Mouse (Mus musculus): Measurements from ENCODE around the gene Serhl. TPM values are rescaled to one million over a fixed set of nuclear protein-coding genes. Genes with fewer than 3 reads are reported as not detected.
"Not testable (repeated sequence)": the region's sequence is repeated elsewhere in the genome, so short reads cannot be mapped to it uniquely, and the experiment has no call there.

Serhl gene
- polyA plus RNA-seq, 1 experiment: 16.4 TPM

DNA sequence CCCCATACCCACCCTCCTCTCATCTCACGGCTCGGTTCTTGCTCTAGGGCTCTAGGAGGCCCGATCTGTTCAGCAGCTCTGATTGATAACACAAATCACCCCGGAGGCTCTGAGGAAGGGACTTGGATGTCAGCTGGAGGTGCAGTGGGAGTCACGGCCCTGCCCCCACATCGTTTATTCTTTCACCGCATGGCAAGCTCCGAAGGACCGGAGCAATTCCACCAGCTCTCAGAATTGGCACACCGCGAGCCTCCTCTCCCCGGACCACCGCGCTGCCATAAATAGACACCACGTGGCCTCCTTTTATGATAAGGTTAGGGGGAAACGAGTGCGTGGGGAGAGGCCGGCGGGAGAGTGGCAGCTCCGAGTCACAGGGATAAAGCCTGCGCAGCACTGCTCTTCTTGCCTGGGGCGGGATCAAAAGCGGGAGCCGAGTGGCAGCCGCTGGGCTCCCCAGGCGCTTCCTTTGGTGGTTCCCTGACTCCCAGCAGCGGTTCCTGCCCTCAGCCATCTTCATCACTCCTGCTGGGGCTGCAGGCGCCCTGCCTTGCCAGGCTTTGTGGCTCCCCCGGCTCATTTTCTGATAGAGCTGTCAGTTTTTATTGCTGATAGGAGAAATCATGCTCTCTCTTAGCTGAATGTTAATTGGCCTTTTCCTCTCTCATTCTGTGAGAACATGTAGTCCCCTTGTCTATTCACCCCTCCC, 32.8 kb upstream of the Serhl start:
- H3K27ac ChIP-seq (ENCODE audit: insufficient read depth, low read length): peak overlapping the region; percentile 36
- no peaks in the 10 kb centered on the region for H3K4me1 ChIP-seq (ENCODE audit: control insufficient read depth, insufficient read depth, low read length)
- TF ChIP-seq POLR2A (IDR thresholded peaks at IDR 0.05; ENCODE audit: extremely low read depth, insufficient read depth, low read length) (peak; percentile 59; the same call in 1 of the 2 replicates), CTCF (IDR thresholded peaks at IDR 0.05; ENCODE audit: extremely low read depth, insufficient read depth, low read length) (no peak)
- peak overlapping the region; percentile 30 for H3K4me3 ChIP-seq (ENCODE audit: insufficient read depth, low read length)

DNA sequence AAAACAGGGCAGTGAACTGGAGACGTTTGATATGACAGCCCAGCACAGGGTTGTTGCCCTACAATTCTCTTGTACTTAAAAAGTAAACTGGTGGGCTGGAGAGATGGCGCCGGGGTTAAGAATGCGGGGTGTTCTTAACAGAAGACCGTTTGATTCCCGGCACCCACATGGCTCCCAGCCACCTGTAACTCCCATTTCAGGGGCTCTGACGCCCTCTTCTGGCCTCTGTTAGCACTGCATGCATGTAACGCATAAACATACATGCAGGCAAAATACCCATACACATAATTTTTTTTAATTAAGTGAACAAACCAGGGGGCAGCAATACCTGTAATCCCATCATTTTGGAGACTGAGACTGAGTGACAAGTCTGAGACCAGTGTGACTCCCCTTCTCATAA, 31.8 kb upstream of the Serhl start:
- 0 out of 2 replicates have a peak, but pooled peaks have one; percentile 15 for TF ChIP-seq CTCF (IDR thresholded peaks at IDR 0.05; ENCODE audit: extremely low read depth, insufficient read depth, low read length)
- no peak for TF ChIP-seq POLR2A (IDR thresholded peaks at IDR 0.05; ENCODE audit: extremely low read depth, insufficient read depth, low read length)
- H3K4me1 ChIP-seq (ENCODE audit: control insufficient read depth, insufficient read depth, low read length): no peaks in the 10 kb centered on the region
- no peak overlapping the region for H3K27ac ChIP-seq (ENCODE audit: insufficient read depth, low read length)
- no peak overlapping the region for H3K4me3 ChIP-seq (ENCODE audit: insufficient read depth, low read length)

DNA sequence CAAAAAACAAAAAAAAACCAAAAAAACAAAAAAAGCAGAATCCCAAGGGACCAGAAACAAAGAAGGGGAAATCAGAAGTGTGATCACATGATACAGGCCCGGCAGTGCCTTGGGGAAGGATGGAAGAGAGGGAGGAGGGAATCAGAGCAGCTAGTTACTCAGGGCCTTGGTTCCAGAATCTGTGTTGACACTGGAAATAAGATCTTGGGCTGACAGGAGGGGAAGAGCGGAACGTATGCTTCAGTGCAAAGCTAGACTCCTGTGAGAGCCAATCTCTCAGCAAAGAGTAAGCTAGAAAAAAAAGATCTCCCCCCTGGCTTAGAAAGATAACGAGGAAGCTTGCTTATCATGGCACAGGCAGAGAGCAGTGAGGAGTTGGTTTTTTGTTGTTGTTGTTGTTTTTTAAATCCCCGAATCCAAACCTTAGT, 30.1 kb upstream of the Serhl start:
- Histone ChIP-seq H3K4me3 (ENCODE audit: insufficient read depth, low read length) (no peak overlapping the region), H3K4me1 (ENCODE audit: control insufficient read depth, insufficient read depth, low read length) (no peaks in the 10 kb centered on the region), H3K27ac (ENCODE audit: insufficient read depth, low read length) (no peak overlapping the region)
- no peak for TF ChIP-seq CTCF (IDR thresholded peaks at IDR 0.05; ENCODE audit: extremely low read depth, insufficient read depth, low read length)
- TF ChIP-seq POLR2A (IDR thresholded peaks at IDR 0.05; ENCODE audit: extremely low read depth, insufficient read depth, low read length): no peak

DNA sequence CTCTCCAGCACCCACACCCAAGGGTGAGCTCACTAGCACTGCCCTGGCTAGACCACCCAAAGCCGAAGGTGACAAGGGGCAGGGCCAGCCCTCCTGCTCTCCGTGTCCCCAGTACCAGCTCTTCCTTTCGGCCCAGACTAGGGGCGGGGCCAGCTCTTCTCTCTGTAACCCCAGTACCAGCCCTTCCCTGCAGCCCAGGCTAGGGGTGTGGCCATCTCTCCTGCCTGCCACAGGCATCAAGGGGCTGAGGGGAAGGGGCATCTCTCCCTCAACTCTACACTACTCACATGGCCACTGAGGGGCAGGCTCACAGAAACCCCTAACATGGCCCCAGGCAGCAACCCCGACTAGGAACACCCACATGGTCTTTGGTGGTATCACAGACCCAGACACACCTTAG, 27.6 kb upstream of the Serhl start:
- no peak overlapping the region for H3K27ac ChIP-seq (ENCODE audit: insufficient read depth, low read length)

DNA sequence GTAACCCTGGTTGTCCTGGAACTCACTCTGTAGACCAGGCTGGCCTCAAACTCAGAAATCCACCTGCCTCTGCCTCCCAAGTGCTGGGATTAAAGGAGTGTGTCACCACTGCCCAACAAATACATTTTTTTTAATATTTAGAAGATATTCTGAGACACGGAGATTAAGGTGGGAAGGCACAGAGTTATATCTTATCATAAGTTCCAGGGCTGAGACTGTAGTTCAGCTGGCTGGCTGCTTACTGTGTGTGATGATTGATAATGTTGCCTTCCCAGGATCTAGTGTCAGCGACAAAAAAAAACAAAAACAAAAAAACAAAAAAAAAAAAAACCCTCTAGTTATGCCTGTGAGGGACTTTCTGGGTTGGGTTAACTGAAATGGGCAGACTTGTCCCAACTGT, 26.7 kb upstream of the Serhl start:
- H3K4me1 ChIP-seq (ENCODE audit: control insufficient read depth, insufficient read depth, low read length); H3K4me3 ChIP-seq (ENCODE audit: insufficient read depth, low read length); H3K27ac ChIP-seq (ENCODE audit: insufficient read depth, low read length): not testable (repeated sequence)

More for the DNA sequence above, 27.6 kb upstream of the Serhl start:
- no peak overlapping the region for H3K4me3 ChIP-seq (ENCODE audit: insufficient read depth, low read length)
- no peaks in the 10 kb centered on the region for H3K4me1 ChIP-seq (ENCODE audit: control insufficient read depth, insufficient read depth, low read length)
- TF ChIP-seq CTCF (IDR thresholded peaks at IDR 0.05; ENCODE audit: extremely low read depth, insufficient read depth, low read length) (no peak), POLR2A (IDR thresholded peaks at IDR 0.05; ENCODE audit: extremely low read depth, insufficient read depth, low read length) (no peak)

DNA sequence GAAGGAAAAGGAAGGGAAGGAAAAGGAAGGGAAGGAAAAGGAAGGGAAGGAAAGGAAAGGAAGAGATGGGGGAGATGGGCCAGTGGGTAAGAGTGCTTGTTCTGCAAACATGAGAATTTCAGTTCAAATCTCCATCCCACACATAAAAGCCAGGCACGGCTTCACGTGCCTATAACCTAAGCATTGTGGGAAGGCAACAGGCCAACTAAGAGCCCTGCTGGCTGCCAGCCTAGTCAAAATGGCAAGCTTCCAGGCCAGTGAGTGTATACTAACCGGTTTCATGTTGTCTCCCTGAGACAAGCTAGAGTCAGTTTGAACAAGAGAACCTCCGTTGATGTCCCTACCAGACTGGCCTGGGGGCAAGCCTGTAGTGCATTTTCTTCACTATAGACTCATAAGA, 23.8 kb upstream of the Serhl start:
- H3K27ac ChIP-seq (ENCODE audit: insufficient read depth, low read length): no peak overlapping the region
- no peak for TF ChIP-seq POLR2A (IDR thresholded peaks at IDR 0.05; ENCODE audit: extremely low read depth, insufficient read depth, low read length)
- TF ChIP-seq CTCF (IDR thresholded peaks at IDR 0.05; ENCODE audit: extremely low read depth, insufficient read depth, low read length): no peak
- no peak overlapping the region for H3K4me3 ChIP-seq (ENCODE audit: insufficient read depth, low read length)
- H3K4me1 ChIP-seq (ENCODE audit: control insufficient read depth, insufficient read depth, low read length): no peaks in the 10 kb centered on the region

DNA sequence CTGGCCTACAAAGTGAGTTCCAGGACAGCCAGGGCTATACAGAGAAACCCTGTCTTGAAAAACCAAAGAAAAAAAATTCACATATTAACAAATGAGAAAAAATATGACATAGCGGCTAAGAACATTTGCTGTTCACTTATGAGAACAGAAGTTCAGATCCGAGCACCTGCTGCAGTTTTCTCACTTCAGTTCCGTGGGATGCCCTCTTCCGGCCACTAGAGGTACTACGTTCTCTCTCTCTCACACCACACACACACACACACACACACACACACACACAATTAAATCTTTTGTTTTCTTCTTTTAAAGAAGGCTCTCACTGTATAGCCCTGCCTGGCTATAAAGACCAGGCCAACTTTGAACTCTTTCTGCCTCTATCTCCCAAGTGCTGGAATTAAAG, 21.0 kb upstream of the Serhl start:
- Histone ChIP-seq H3K27ac (ENCODE audit: insufficient read depth, low read length) (no peak overlapping the region), H3K4me1 (ENCODE audit: control insufficient read depth, insufficient read depth, low read length) (no peaks in the 10 kb centered on the region), H3K4me3 (ENCODE audit: insufficient read depth, low read length) (no peak overlapping the region)
- TF ChIP-seq CTCF (IDR thresholded peaks at IDR 0.05; ENCODE audit: extremely low read depth, insufficient read depth, low read length): no peak
- TF ChIP-seq POLR2A (IDR thresholded peaks at IDR 0.05; ENCODE audit: extremely low read depth, insufficient read depth, low read length): no peak

DNA sequence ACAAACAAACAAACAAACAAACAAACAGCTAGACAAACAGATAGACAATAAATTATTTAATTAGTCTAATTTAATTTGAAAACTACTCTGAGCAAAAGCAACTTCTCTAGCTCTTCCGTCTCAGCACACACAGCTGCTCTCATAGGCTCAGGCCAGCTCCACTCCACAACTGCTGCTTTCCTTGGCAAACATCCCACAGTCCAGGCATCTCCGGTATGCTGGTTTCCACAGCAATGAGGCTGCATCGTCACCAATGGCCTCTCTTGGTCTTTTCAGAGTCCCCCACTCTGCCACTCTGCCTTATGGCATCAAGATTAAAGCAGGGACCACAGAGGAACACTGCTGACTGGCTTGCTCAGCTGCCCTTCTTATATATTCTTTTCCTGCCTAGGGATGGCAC, 18.4 kb upstream of the Serhl start:
- no peak overlapping the region for H3K4me3 ChIP-seq (ENCODE audit: insufficient read depth, low read length)
- H3K27ac ChIP-seq (ENCODE audit: insufficient read depth, low read length): no peak overlapping the region
- H3K4me1 ChIP-seq (ENCODE audit: control insufficient read depth, insufficient read depth, low read length): no peaks in the 10 kb centered on the region
- TF ChIP-seq CTCF (IDR thresholded peaks at IDR 0.05; ENCODE audit: extremely low read depth, insufficient read depth, low read length) (no peak), POLR2A (IDR thresholded peaks at IDR 0.05; ENCODE audit: extremely low read depth, insufficient read depth, low read length) (no peak)

DNA sequence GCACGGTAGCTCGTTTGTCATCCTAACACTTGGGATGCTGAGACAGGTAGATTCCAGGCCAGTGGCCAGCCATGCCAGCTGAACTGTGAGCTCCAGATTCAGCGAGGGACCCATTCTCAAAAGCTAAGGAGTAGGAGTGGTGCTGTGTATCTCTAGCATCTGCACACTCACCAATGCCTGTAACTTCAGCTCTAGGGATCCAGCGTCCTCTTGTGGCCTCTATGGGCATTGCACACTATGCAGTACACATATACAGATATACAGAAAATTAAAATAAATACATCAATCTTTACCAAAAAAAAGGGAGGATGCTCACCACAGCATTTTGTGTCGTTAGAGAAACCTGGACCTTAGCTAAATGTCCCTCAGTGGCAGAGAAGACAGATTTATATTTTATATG, 17.6 kb upstream of the Serhl start:
- Histone ChIP-seq H3K27ac (ENCODE audit: insufficient read depth, low read length) (no peak overlapping the region), H3K4me1 (ENCODE audit: control insufficient read depth, insufficient read depth, low read length) (no peaks in the 10 kb centered on the region)
- TF ChIP-seq CTCF (IDR thresholded peaks at IDR 0.05; ENCODE audit: extremely low read depth, insufficient read depth, low read length) (0 out of 2 replicates have a peak, but pooled peaks have one; percentile 9), POLR2A (IDR thresholded peaks at IDR 0.05; ENCODE audit: extremely low read depth, insufficient read depth, low read length) (no peak)

DNA sequence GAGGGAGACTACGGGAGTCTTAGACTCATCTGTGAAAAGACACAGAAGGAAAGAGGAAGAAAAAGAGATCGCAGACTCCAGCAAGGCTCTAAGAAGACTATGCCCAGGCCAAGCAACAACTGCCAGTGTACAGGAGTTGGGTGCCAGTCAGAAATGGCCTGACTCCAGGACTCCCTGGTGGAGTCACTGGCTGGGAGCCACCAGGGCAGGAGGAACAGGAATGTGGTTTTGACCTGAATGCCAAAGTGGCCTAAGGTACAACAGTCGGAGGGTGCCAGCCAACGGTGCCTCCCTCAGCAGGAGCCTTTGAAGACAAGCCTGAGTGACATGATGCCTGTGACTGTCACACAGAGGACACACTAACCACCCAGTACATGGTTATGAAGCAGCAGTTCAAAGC, 15.1 kb upstream of the Serhl start:
- Histone ChIP-seq H3K4me1 (ENCODE audit: control insufficient read depth, insufficient read depth, low read length) (no peaks in the 10 kb centered on the region), H3K4me3 (ENCODE audit: insufficient read depth, low read length) (no peak overlapping the region), H3K27ac (ENCODE audit: insufficient read depth, low read length) (no peak overlapping the region)
- no peak for TF ChIP-seq CTCF (IDR thresholded peaks at IDR 0.05; ENCODE audit: extremely low read depth, insufficient read depth, low read length)
- TF ChIP-seq POLR2A (IDR thresholded peaks at IDR 0.05; ENCODE audit: extremely low read depth, insufficient read depth, low read length): no peak

More for the DNA sequence above, 17.6 kb upstream of the Serhl start:
- H3K4me3 ChIP-seq (ENCODE audit: insufficient read depth, low read length): no peak overlapping the region

All from cortical plate, adult 2 months (tissue).